Mouse (Mus musculus) ES-Bruce4 (cell line): ENCODE results near the gene Mipol1. TPM values are rescaled to one million over a fixed set of nuclear protein-coding genes. Genes with fewer than 3 reads are reported as not detected.
A peak's percentile ranks its signal among the peaks of the same experiment; 100 is the strongest.

ENCODE experiments used
- H3K27ac ChIP-seq: 2 replicates; pipeline ENCODE4 v1.5.1; 2012; ENCODE audit warnings: low read length, inconsistent platforms; ENCODE audit not compliant: insufficient read depth
- H3K27me3 ChIP-seq: 2 replicates; pipeline ENCODE4 v1.6.1; 2012; ENCODE audit warnings: mild to moderate bottlenecking, low read length, inconsistent platforms; ENCODE audit not compliant: control insufficient read depth, poor library complexity, insufficient read depth, severe bottlenecking
- H3K36me3 ChIP-seq: 2 replicates; pipeline ENCODE4 v1.6.1; 2012; ENCODE audit warnings: inconsistent platforms, mild to moderate bottlenecking, low read length, moderate library complexity; ENCODE audit not compliant: control insufficient read depth, poor library complexity, insufficient read depth, severe bottlenecking
- H3K4me1 ChIP-seq: one replicate; pipeline ENCODE4 v1.8.1; 2011; ENCODE audit warnings: low read length; ENCODE audit not compliant: control insufficient read depth, insufficient read depth
- H3K4me3 ChIP-seq: 2 replicates; pipeline ENCODE4 v1.5.1; 2011; ENCODE audit warnings: low read depth, mild to moderate bottlenecking, low read length
- H3K9ac ChIP-seq: 2 replicates; pipeline ENCODE4 v1.6.1; 2012; ENCODE audit warnings: low read depth, mild to moderate bottlenecking, inconsistent platforms; ENCODE audit not compliant: poor library complexity, severe bottlenecking
- H3K9me3 ChIP-seq: replicated peaks from 2 replicates; pipeline ENCODE4 v1.6.1; 2012; ENCODE audit warnings: mild to moderate bottlenecking, low read length, inconsistent platforms; ENCODE audit not compliant: control insufficient read depth, poor library complexity, insufficient read depth, severe bottlenecking
- CTCF ChIP-seq: IDR thresholded peaks from one replicate; pipeline ENCODE4 v1.8.1; 2011; ENCODE audit warnings: low read depth, low read length
- EP300 ChIP-seq: IDR thresholded peaks from 2 replicates; pipeline ENCODE4 v1.6.1; 2011; ENCODE audit warnings: low read depth, low read length; ENCODE audit not compliant: insufficient read depth
- POLR2A ChIP-seq: IDR thresholded peaks from one replicate; pipeline ENCODE4 v1.8.1; 2011; ENCODE audit warnings: low read length; ENCODE audit not compliant: insufficient read depth
- polyA plus RNA-seq: library from polyadenylated mRNA; stranded (reverse); fragments of >200 nt; gene quantifications from 2 replicates; pipeline ENCODE4 v1.2.4, GENCODE M21; 2011; ENCODE audit warnings: low read depth; ENCODE audit not compliant: missing spikeins, insufficient read depth, insufficient read length

Mipol1 gene
- polyA plus RNA-seq, 1 experiment: 31.3 TPM

DNA sequence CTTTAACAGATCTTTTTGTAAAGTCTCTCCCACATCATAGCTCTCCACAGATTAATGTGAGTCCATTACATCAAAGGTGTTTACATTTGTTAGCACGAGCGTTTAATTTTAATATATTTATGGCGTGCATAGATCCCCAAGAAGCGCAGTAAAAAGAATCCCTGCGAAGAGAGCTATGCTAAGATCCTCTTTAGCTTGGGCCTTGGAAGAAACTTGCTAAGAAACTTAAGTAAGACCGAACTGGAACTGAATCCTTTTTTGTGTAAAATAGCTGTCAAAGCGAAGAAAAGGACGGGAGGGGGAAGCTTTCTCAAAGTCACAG is 34.0 kb upstream of the Mipol1 start:
- H3K4me3 ChIP-seq: peak overlapping the region; percentile 49
- TF ChIP-seq CTCF: no peak
- no peak for TF ChIP-seq EP300
- no peak for TF ChIP-seq POLR2A
- H3K9me3 ChIP-seq: no peaks in the 10 kb centered on the region
- H3K4me1 ChIP-seq: no peaks in the 10 kb centered on the region
- peak overlapping the region; percentile 41; the same call in 1 of the 2 replicates for H3K9ac ChIP-seq
- no peaks in the 10 kb centered on the region; the same call in 1 of the 2 replicates for H3K27me3 ChIP-seq
- no peaks in the 10 kb centered on the region for H3K36me3 ChIP-seq
- H3K27ac ChIP-seq: no peak overlapping the region

- H3K27ac ChIP-seq: no peak overlapping the region
- H3K9me3 ChIP-seq: no peaks in the 10 kb centered on the region
- H3K27me3 ChIP-seq: no peaks in the 10 kb centered on the region; the same call in 1 of the 2 replicates
- peak overlapping the region; percentile 49 for H3K4me3 ChIP-seq
- H3K9ac ChIP-seq: peak overlapping the region; percentile 41
- no peak for TF ChIP-seq CTCF
- TF ChIP-seq EP300: no peak
- TF ChIP-seq POLR2A: no peak
- H3K4me1 ChIP-seq: no peaks in the 10 kb centered on the region
- H3K36me3 ChIP-seq: no peaks in the 10 kb centered on the region
These were observed 33.4 kb upstream of the Mipol1 start for GRCm38 (mm10) chr12:57196608-57197362.

DNA sequence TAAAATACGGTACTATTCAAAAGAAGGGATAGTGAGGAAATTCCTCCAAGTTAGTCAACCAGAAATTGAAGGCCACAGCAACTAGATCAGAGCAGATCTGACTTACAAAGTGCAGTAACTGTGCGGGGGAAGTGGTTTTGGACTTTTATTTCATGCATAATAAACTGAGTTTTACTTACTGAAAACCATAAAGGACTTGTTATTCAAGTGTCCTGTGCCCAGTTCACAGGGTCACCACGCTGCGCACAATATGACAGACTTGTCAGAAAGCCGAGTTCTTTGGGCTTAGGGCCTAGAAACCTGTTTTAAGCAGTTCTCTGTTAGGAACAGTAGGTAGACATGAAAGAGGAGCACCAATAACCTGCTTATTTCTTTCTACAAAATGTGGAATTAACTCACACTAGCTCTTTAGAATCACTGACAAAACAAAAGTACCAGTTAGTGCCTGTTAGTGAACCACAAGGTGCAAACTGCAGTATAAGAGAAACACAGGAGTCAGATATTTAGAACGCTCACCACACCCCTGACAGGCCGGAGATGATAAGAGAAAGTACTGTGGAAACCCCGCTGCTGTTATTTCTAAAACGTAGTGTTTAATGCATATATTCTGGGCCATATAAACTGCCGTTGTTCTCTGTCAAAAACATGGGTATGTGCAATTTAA is 32.7 kb upstream of the Mipol1 start, which contains the start of gene Slc25a21:
Slc25a21 (minus strand) TSS at position 110 of the 664 bp plus-strand sequence.
- Histone ChIP-seq H3K9me3 (no peaks in the 10 kb centered on the region), H3K4me1 (no peaks in the 10 kb centered on the region), H3K9ac (peak within 1 kb of the TSS; percentile 41), H3K4me3 (peak within 1 kb of the TSS; percentile 49), H3K36me3 (no peaks in the 10 kb centered on the region), H3K27me3 (no peaks in the 10 kb centered on the region; the same call in 1 of the 2 replicates), H3K27ac (no peak within 1 kb of the TSS)
- TF ChIP-seq POLR2A (no peak), CTCF (no peak), EP300 (no peak)

GRCm38 (mm10) chr12:57198269-57198668 is 32.0 kb upstream of the Mipol1 start:
- Histone ChIP-seq H3K9ac (no peak overlapping the region), H3K36me3 (no peaks in the 10 kb centered on the region)
- TF ChIP-seq CTCF (no peak), EP300 (no peak), POLR2A (no peak)

DNA sequence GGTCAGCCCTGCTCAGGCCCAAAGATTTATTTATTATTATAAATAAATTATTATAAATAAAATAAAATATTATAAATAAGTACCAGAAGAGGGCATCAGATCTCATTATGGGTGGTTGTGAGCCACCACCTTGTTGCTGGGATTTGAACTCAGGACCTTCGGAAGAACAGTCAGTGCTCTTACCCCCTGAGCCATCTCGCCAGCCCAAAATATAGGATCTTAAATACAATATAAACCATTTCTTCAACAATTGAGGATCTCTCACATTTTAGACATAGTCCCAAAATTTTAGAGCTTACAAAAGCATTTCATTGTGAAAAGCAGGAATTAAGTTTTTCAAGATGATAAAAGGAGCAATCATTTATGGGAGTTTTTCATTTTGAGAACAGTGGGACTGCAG is 30.8 kb upstream of the Mipol1 start:
- no peak for TF ChIP-seq POLR2A
- no peak for TF ChIP-seq EP300
- TF ChIP-seq CTCF: no peak
- Histone ChIP-seq H3K9me3 (no peaks in the 10 kb centered on the region), H3K4me3 (no peak overlapping the region), H3K9ac (no peak overlapping the region), H3K36me3 (no peaks in the 10 kb centered on the region), H3K27me3 (no peaks in the 10 kb centered on the region; the same call in 1 of the 2 replicates), H3K27ac (no peak overlapping the region), H3K4me1 (no peaks in the 10 kb centered on the region)

More at GRCm38 (mm10) chr12:57198269-57198668, 32.0 kb upstream of the Mipol1 start:
- H3K27me3 ChIP-seq: no peaks in the 10 kb centered on the region; the same call in 1 of the 2 replicates
- no peaks in the 10 kb centered on the region for H3K9me3 ChIP-seq
- H3K4me1 ChIP-seq: no peaks in the 10 kb centered on the region
- H3K27ac ChIP-seq: no peak overlapping the region
- H3K4me3 ChIP-seq: no peak overlapping the region

DNA sequence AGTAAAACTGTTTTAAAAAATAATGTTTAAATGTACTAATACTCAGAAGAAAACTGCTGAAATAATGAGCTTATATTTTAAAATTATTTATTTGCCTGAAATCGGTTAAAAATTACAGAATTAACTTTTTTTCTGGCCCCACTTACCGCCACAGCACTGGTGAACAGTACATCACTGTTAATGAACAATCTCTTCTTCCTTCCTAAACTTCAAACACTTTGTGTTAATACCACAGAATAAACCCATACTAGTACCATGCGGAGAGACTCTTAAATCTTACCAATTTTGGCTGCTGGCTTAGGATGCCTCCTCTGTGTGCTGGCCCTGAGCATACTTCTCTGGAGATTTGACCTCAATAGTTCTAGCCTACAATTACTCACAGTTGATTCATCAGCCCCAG is 28.3 kb upstream of the Mipol1 start:
- Histone ChIP-seq H3K27ac (no peak overlapping the region), H3K4me1 (no peaks in the 10 kb centered on the region), H3K4me3 (no peak overlapping the region), H3K27me3 (no peaks in the 10 kb centered on the region), H3K9ac (no peak overlapping the region), H3K9me3 (no peaks in the 10 kb centered on the region), H3K36me3 (no peaks in the 10 kb centered on the region)
- TF ChIP-seq POLR2A (no peak), EP300 (no peak), CTCF (no peak)
